Mouse (Mus musculus) heart, adult 2 months (tissue): ENCODE measurements around the gene Ccna1.

Experiments
- EP300 ChIP-seq: fragments of 200-500 bp; IDR thresholded peaks from 2 replicates; pipeline ENCODE4 v1.6.1; 2011; ENCODE audit warnings: low read depth, low read length, control low read depth; ENCODE audit not compliant: insufficient read depth
- POLR2A ChIP-seq: fragments of 200-500 bp; IDR thresholded peaks from 2 replicates; pipeline ENCODE4 v1.6.1; 2011; ENCODE audit warnings: mild to moderate bottlenecking, low read depth, low read length, control low read depth; ENCODE audit not compliant: insufficient read depth

DNA sequence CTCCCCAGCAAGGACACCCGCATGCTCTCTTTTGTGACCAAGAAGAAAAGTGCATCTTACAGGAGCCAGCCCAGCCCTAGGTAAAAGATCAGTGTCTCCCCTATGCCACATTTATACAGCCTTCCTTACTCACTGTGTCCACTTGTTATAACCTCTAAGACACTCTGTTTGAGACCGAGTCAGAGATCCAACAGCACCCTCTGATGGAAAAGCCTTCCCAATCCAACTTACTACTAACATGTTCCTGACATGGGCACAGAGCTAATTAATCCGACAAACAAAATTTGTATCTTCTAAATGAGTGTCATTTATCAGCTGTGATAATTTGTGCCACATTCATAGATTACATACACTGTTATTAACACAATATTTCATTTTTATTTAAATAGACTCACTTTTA is 29.8 kb downstream of the Ccna1 start:
- TF ChIP-seq EP300: no peak
- no peak for TF ChIP-seq POLR2A
